Mouse (Mus musculus): ENCODE data around the gene Kcnn3. TPM values are rescaled to one million over a fixed set of nuclear protein-coding genes. Genes with fewer than 3 reads are reported as not detected.

Gene Kcnn3
- not detected in 3 replicates for total RNA-seq (2017)

GRCm38 (mm10) chr3:89519894-89520293 lies at the start of gene Kcnn3:
Gene Kcnn3 (plus strand): TSS chr3:89520164.
- peak; percentile 66 for ATAC-seq (replicated peaks; ENCODE audit: insufficient number of reproducible peaks, low FRiP score, low TSS enrichment, poor library complexity, severe bottlenecking)

DNA sequence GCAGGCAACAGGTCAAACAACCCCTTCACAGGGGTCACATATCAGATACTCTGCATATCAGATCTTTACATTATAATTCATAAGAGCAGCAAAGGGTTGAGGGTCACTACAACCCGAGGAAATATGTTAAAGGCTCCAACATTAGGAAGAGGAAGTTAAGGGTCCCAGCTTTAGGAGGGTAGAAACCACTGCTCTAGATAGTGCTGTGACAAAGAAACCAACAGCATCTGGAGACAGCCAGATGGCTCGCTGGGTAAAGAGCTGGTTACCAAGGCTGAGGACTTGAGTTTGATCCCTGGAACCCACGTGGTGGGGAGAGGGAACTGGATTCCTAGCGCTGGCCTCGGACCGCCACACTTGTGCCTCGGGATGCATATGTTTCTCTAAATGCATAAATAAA lies 47.7 kb upstream of the Kcnn3 start:
- no peak for ATAC-seq (replicated peaks; ENCODE audit: insufficient number of reproducible peaks, low FRiP score, low TSS enrichment, poor library complexity, severe bottlenecking)

DNA sequence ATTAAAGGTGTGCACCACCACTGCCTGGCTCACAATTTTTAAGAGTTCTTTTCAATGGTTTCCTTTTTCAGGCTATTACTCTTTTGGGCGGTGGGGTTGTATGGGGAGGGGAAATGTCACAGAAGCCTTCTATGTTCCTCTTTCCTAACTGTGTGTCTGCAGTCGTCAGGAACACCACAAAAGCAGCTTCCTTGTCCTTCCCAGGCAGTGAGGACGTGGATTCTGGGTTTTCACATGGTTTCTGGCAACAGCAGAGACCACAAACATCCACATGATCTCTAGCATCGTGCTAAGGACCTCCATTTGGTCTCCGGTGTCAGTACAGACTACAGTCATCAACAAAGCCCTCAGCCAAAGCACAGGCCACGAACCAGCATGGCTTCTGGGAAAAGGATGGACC lies 46.1 kb upstream of the Kcnn3 start:
- no peak for ATAC-seq (replicated peaks; ENCODE audit: insufficient number of reproducible peaks, low FRiP score, low TSS enrichment, poor library complexity, severe bottlenecking)

GRCm38 (mm10) chr3:89479055-89479454 lies 40.9 kb upstream of the Kcnn3 start:
- no peak for ATAC-seq (replicated peaks; ENCODE audit: insufficient number of reproducible peaks, low FRiP score, low TSS enrichment, poor library complexity, severe bottlenecking)

DNA sequence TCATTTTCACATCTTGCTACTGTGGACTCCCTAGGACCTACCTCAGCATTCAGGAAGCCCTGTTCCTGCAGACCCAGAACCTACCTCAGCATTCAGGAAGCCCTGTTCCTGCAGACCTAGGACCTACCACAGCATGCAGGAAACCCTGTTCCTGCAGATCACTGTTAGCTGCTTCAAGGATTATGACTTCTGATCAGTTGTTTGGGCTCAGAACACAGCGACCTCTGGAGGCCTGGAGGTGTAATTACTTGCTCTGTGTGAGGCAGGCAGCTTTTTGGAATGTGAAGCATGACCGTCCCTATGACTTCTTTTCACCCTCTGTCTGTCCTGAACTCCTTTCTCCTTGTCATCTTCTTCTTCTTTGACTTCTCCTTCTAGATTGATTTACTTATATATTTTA lies 38.5 kb upstream of the Kcnn3 start:
- peak; percentile 55 for ATAC-seq (replicated peaks; ENCODE audit: insufficient number of reproducible peaks, low FRiP score, low TSS enrichment, poor library complexity, severe bottlenecking)

DNA sequence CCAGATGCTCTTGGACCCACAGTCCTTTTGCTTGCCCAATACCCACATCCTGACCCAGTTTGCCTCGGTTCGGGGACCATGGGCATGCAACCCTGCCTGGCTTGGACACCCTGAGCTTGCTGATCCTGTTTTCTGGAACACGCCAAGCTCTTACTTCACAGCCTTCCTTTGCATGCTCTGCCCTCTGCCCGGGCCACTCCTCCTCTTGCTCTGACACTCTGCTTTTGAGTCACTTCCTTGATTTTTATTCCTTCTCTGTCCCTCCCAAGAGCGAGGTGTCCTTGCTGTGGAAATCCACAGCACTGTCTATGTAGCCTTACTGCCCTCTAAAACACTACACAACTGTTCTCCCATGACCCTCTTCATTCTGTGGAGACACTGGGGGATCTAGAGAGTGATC lies 37.7 kb upstream of the Kcnn3 start:
- no peak for ATAC-seq (replicated peaks; ENCODE audit: insufficient number of reproducible peaks, low FRiP score, low TSS enrichment, poor library complexity, severe bottlenecking)

GRCm38 (mm10) chr3:89484766-89485524 lies 35.0 kb upstream of the Kcnn3 start:
- ATAC-seq (replicated peaks; ENCODE audit: insufficient number of reproducible peaks, low FRiP score, low TSS enrichment, poor library complexity, severe bottlenecking) = peak; percentile 87

GRCm38 (mm10) chr3:89486111-89486510 lies 33.9 kb upstream of the Kcnn3 start:
- ATAC-seq (replicated peaks; ENCODE audit: insufficient number of reproducible peaks, low FRiP score, low TSS enrichment, poor library complexity, severe bottlenecking) = no peak

GRCm38 (mm10) chr3:89486916-89487702 lies 32.9 kb upstream of the Kcnn3 start:
- ATAC-seq (replicated peaks; ENCODE audit: insufficient number of reproducible peaks, low FRiP score, low TSS enrichment, poor library complexity, severe bottlenecking) = no peak

- no peak for ATAC-seq (replicated peaks; ENCODE audit: insufficient number of reproducible peaks, low FRiP score, low TSS enrichment, poor library complexity, severe bottlenecking)
Measured at GRCm38 (mm10) chr3:89490790-89491189, 29.2 kb upstream of the Kcnn3 start.

DNA sequence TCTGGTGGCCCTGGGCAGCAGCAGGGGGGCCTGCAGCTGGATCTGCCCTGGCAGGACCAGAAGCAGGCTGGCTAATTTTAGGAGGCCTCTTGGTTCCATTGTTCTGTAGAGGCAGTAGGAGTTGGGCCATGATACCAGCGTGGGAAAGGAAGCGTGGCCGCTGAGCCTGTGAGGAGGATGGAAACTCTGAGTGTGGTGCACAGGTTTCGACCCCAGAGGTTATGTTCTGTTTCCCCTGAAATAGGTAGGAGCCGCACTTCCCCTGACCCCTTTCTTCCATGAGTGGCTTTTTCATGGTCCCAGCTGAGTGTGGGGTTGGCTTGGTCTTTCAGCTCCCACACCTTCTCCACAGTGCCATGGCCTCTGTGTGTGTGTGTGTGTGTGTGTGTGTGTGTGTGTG lies 28.4 kb upstream of the Kcnn3 start:
- ATAC-seq (replicated peaks; ENCODE audit: insufficient number of reproducible peaks, low FRiP score, low TSS enrichment, poor library complexity, severe bottlenecking) = no peak

DNA sequence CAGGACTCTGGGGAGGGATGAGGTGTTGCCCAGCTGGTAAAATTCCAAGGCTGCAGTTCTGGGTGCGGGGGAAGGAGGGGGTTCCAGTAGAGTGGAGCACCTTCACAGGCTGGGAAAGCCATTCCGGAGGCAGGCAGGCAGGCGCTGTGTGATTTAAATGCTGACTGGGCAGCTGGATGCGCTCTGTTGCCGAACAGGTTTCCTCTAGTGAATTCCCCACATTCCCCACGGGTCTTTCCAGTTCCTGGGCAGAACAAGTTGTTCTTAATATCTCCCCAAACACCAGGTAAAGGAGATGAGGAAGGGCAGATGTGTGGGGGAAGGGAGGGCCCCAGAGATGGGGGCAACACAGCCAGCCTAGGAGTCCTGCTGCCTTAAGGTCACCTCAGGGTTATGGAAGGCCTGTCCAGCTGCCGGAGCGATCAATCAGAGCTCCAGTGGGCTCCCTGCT lies 27.2 kb upstream of the Kcnn3 start:
- ATAC-seq (replicated peaks; ENCODE audit: insufficient number of reproducible peaks, low FRiP score, low TSS enrichment, poor library complexity, severe bottlenecking) = no peak

GRCm38 (mm10) chr3:89494630-89495029 lies 25.3 kb upstream of the Kcnn3 start:
- no peak for ATAC-seq (replicated peaks; ENCODE audit: insufficient number of reproducible peaks, low FRiP score, low TSS enrichment, poor library complexity, severe bottlenecking)

DNA sequence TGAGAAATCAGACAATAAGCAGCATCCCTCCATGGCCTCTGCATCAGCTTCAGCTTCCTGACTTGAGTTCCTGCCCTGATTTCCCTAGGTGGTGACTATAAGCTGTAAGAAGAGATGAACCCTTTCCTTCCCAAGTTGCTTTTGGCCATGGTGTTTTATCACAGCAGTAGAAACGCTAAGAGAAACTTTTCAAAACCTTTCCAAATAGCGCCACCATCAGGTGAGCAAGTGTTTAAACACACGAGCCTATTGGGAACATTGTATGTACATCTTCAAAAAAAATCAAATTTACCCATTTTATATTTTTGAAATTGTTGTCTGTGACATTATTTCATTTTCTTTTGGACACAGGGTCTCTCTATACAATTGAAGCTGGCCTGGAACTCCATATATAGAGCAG lies 23.6 kb upstream of the Kcnn3 start:
- no peak for ATAC-seq (replicated peaks; ENCODE audit: insufficient number of reproducible peaks, low FRiP score, low TSS enrichment, poor library complexity, severe bottlenecking)

DNA sequence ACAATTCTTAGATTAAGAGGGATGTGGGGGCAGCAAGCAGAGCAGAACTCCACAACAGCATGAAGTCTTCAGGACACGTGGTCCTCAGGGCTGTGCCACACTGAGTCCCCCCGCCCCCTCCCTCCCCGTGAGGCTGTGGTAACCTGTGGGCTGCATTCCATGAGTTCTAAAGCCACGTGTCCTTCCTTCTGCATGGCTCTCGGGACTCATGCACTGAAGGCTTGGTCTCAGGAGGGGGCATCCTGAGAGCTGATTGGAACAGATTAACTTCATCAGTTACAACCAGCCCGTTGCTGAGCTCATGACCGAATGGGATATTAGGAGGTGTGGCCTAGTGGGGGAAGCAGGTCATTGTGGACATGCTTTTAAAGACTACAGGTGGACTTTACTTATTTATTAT lies 20.3 kb upstream of the Kcnn3 start:
- no peak for ATAC-seq (replicated peaks; ENCODE audit: insufficient number of reproducible peaks, low FRiP score, low TSS enrichment, poor library complexity, severe bottlenecking)

DNA sequence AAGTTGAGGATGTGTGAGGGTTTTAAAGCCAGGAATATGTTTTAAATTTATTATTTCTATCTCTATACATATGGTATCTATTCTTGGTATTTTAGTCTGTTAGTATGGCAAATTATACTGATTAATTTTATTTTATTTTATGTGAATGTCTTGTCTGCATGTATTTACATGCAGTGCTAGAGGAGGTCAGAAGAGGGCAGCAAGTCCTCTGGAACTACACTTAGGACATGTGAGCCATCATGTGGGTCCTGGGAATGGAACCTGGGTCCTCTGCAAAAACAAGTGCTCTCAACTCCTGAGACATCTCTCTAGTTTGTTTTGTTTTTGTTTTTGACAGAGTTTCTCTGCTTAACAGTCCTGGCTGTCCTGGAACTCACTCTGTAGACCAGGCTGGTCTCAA lies 18.5 kb upstream of the Kcnn3 start:
- ATAC-seq (replicated peaks; ENCODE audit: insufficient number of reproducible peaks, low FRiP score, low TSS enrichment, poor library complexity, severe bottlenecking) = no peak

DNA sequence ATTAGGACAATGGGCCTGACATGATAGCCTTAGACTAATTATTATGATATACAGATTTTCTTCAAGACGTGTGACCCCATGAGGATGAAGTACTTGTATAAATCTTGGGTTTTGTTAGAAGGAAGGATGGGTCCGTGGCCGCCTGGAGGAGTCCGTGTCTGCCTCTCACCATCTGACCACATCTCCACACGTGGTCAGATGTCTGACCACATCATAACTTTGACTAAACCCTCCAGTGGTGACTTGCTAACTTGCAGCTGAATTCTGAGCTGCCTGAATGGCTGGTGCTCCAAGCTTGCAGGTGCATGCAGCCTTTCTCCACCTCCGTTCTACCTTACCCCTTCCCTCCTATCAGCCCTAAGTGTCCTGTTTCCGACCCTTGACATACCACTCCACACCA lies 17.4 kb upstream of the Kcnn3 start:
- 0 out of 2 replicates have a peak, but pooled peaks have one; percentile 43 for ATAC-seq (replicated peaks; ENCODE audit: insufficient number of reproducible peaks, low FRiP score, low TSS enrichment, poor library complexity, severe bottlenecking)

- no peak for ATAC-seq (replicated peaks; ENCODE audit: insufficient number of reproducible peaks, low FRiP score, low TSS enrichment, poor library complexity, severe bottlenecking)
Measured at GRCm38 (mm10) chr3:89508041-89508440, 11.9 kb upstream of the Kcnn3 start.

DNA sequence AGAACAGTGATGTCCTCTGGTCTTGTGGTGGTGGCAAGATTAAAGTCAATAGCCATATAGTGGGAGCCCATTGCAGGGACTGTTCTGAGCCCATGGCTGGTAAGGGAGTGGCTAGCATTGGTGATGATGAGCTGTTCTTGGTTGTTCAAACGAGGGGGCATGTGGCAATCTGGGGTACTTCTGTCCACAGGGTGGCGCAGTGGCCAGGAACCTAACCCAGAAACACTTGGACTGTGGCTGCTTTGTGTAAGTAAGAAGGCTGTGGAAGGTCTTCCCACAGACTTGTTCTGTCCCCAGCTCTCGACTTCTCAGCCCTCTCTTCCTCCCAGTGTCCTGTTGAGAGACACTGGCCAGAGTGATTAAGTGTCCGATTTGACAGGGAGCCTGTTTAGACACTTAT lies 9.0 kb upstream of the Kcnn3 start:
- ATAC-seq (replicated peaks; ENCODE audit: insufficient number of reproducible peaks, low FRiP score, low TSS enrichment, poor library complexity, severe bottlenecking) = no peak

GRCm38 (mm10) chr3:89511400-89511799 lies 8.6 kb upstream of the Kcnn3 start:
- no peak for ATAC-seq (replicated peaks; ENCODE audit: insufficient number of reproducible peaks, low FRiP score, low TSS enrichment, poor library complexity, severe bottlenecking)

All from monocyte, adult 5-6 weeks (primary cell).